Mouse (Mus musculus) intestine, embryonic 15.5 days (tissue): Measurements from ENCODE around the gene Chfr. TPM values are rescaled to one million over a fixed set of nuclear protein-coding genes. Genes with fewer than 3 reads are reported as not detected.
A peak's percentile ranks its signal among the peaks of the same experiment; 100 is the strongest.
"Not testable (repeated sequence)": the region's sequence is repeated elsewhere in the genome, so short reads cannot be mapped to it uniquely, and the experiment has no call there.

Experiments used
- ATAC-seq: fragments of 200-750 bp; cut with Nextera tagmentation; 2 replicates; pipeline ENCODE4 v1.8.0; 2017; ENCODE audit warnings: moderate TSS enrichment, moderate library complexity
- H3K27ac ChIP-seq: fragments of 300-500 bp; sonication (generic); 2 replicates; pipeline ENCODE4 v1.5.1; 2015; ENCODE audit warnings: mild to moderate bottlenecking, inconsistent platforms
- H3K27me3 ChIP-seq: fragments of 300-500 bp; sonication (generic); replicated peaks from 2 replicates; pipeline ENCODE4 v1.6.1; 2015; ENCODE audit warnings: inconsistent platforms
- H3K36me3 ChIP-seq: fragments of 300-500 bp; sonication (generic); 2 replicates; pipeline ENCODE4 v1.6.1; 2015; ENCODE audit warnings: inconsistent platforms
- H3K4me1 ChIP-seq: fragments of 300-500 bp; sonication (generic); replicated peaks from 2 replicates; pipeline ENCODE4 v1.6.1; 2015; ENCODE audit warnings: inconsistent platforms
- H3K4me2 ChIP-seq: fragments of 300-500 bp; sonication (generic); replicated peaks from 2 replicates; pipeline ENCODE4 v1.6.1; 2015; ENCODE audit warnings: mild to moderate bottlenecking, inconsistent platforms
- H3K4me3 ChIP-seq: fragments of 300-500 bp; sonication (generic); replicated peaks from 2 replicates; pipeline ENCODE4 v1.5.1; 2015; ENCODE audit warnings: inconsistent platforms
- H3K9ac ChIP-seq: fragments of 300-500 bp; sonication (generic); 2 replicates; pipeline ENCODE4 v1.6.1; 2015; ENCODE audit warnings: inconsistent platforms
- H3K9me3 ChIP-seq: fragments of 300-500 bp; sonication (generic); 2 replicates; pipeline ENCODE4 v1.6.1; 2016; ENCODE audit warnings: inconsistent platforms
- WGBS: fragments of 180-500 bp; shearing (Covaris S2); methylation state at CpG from one replicate; pipeline ENCODE4 v1.1.7; 2015; 5-methylcytosine and 5-hydroxymethylcytosine counted together
- polyA plus RNA-seq: library from polyadenylated mRNA; unstranded; fragments of >200 nt; fragmentation: Nextera tagmentation; extraction: Ambion mirVana; gene quantifications from 2 replicates; pipeline ENCODE4 v1.2.1, GENCODE M21; 2015

Gene Chfr
- polyA plus RNA-seq, 1 experiment from 2014 or later, result 32.7 TPM

DNA sequence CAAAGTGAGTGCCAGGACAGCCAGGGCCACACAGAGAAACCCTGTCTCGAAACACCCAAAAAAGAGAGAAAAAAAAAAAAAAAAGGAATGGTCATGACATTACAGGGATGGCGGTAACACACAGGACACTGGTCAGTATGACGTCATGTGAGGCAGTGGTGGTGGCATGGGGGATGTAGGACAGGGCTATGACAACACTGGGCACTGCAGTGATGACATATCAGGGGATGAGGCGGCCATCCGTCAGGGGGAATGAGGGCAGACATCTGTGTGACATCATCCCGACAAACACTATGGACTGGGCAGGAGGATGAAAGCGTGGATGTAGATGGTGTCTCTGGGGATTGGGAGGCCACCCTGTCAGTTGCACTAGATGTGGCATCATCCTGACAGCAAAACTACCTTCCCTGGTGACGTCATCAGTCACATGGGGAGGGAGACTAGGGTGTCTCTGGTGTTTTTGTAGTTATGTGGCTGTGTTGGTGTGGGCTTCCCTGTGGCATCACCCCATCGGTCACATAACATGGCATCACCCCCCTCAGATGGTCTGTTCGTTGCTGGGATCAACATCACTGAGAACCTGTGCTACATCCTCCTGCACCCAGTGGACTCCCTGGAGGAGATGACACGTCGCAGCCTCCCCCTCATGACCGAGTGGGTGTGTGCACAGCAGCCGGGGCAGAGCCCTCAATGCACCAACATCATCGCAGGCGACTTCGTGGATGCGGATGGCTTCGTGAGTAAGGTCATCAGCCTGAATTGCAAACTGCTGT is 32.6 kb upstream of the Chfr start:
- no peak for ATAC-seq
- no peak overlapping the region for H3K9ac ChIP-seq
- H3K9me3 ChIP-seq, result no peaks in the 10 kb centered on the region
- H3K36me3 ChIP-seq, result peaks cover 36% of the 10 kb centered on the region
- H3K27ac ChIP-seq, result no peak overlapping the region
- 0 out of 2 replicates have a peak, but pooled peaks cover 5% of the 10 kb centered on the region for H3K27me3 ChIP-seq
- no peak overlapping the region for H3K4me2 ChIP-seq
- no peak overlapping the region for H3K4me3 ChIP-seq
- WGBS, result 96% methylated on average over 19 of the region's 19 CpGs
- peaks cover 25% of the 10 kb centered on the region for H3K4me1 ChIP-seq

DNA sequence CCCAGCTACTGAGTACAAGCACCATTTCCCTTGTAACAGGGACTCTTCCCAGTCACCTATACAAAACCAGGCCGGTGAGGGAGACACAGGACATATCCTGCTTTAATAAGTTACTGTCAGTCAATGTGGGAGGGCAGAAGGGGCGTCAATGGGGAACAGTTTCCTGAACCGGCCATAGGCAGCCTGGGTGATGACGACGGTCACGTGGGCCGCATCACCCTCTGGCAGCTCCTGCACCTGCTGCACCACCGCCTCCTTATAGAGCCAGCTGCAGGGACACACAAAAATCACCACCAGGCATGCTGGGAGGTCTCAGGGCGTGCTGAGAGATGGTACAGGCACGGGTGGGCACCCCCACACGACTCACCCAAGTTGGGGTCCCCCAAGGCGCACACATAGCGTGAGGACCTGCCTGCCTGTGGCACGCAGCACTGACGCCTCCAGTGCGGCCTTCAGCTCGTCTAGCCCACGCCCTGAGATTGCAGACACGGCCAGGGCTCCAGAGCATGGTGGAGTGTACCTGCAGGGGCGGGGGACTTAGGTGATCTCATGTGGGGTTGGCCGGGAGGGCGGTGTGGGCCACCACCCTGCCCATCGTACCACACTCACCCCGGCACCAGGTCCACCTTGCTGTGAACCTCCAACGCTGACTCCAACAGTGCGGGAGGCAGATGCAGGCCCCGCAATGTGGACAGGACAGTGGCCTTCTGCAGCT is 31.6 kb upstream of the Chfr start:
- Histone ChIP-seq H3K36me3 (peaks cover 36% of the 10 kb centered on the region), H3K9ac (no peak overlapping the region), H3K27me3 (0 out of 2 replicates have a peak, but pooled peaks cover 5% of the 10 kb centered on the region), H3K27ac (no peak overlapping the region), H3K4me3 (no peak overlapping the region), H3K4me1 (peaks cover 25% of the 10 kb centered on the region), H3K4me2 (no peak overlapping the region), H3K9me3 (no peaks in the 10 kb centered on the region)
- WGBS, result 93% methylated on average over 27 of the region's 27 CpGs
- no peak for ATAC-seq

DNA sequence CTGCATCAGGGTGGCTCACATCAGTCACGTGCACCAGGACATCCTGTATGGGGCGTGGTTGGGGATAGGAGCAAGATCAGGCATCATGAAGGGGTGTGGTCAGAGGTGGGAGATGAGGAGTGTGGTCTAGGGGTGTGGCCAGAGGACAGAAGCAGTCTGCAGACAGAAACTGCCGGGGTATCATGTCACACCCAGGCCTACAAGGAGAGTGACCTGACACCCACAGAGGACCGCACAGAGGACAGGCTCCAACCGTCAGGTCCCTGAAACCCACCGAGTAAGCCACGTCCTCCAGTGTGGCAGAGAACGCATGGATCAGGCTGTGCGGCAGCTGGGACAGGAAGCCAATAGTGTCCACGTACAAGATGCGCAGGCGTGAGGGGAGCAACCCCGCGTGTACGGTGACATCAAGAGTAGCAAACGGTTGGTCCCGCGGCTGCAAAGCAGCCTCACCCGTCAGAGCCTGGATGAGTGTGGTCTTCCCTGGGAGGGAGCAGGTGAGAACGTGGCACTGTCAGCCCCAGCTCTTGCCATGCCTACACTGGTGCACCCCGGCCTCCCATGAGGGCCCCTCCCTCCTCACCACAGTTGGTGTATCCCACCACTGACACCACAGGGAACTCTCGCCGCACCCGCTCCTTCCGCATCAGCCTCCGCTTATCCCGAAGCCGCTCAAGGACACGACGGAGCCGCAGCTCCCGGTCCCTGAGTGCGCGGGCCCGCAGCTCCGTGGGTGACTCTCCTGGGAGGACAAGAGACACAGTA is 30.8 kb upstream of the Chfr start:
- Histone ChIP-seq H3K9me3 (no peaks in the 10 kb centered on the region), H3K27ac (no peak overlapping the region), H3K4me1 (peaks cover 25% of the 10 kb centered on the region), H3K9ac (no peak overlapping the region), H3K36me3 (peaks cover 36% of the 10 kb centered on the region), H3K27me3 (0 out of 2 replicates have a peak, but pooled peaks cover 5% of the 10 kb centered on the region), H3K4me2 (no peak overlapping the region), H3K4me3 (no peak overlapping the region)
- no peak for ATAC-seq
- WGBS, result 94% methylated on average over 36 of the region's 36 CpGs

- peak overlapping the region; percentile 90 for H3K4me2 ChIP-seq
- 0 out of 2 replicates have a peak, but pooled peaks cover under 1% of the 10 kb centered on the region for H3K27me3 ChIP-seq
- H3K4me3 ChIP-seq, result peak overlapping the region; percentile 79
- ATAC-seq, result no peak
- H3K27ac ChIP-seq, result no peak overlapping the region
- no peaks in the 10 kb centered on the region for H3K9me3 ChIP-seq
- WGBS, result 94% methylated on average over 26 of the region's 26 CpGs
- H3K4me1 ChIP-seq, result peaks cover 20% of the 10 kb centered on the region
- H3K36me3 ChIP-seq, result peaks cover 36% of the 10 kb centered on the region
- peak overlapping the region; percentile 85; the same call in 1 of the 2 replicates for H3K9ac ChIP-seq
Observed at GRCm38 (mm10) chr5:110106140-110106871, 29.3 kb upstream of the Chfr start.

DNA sequence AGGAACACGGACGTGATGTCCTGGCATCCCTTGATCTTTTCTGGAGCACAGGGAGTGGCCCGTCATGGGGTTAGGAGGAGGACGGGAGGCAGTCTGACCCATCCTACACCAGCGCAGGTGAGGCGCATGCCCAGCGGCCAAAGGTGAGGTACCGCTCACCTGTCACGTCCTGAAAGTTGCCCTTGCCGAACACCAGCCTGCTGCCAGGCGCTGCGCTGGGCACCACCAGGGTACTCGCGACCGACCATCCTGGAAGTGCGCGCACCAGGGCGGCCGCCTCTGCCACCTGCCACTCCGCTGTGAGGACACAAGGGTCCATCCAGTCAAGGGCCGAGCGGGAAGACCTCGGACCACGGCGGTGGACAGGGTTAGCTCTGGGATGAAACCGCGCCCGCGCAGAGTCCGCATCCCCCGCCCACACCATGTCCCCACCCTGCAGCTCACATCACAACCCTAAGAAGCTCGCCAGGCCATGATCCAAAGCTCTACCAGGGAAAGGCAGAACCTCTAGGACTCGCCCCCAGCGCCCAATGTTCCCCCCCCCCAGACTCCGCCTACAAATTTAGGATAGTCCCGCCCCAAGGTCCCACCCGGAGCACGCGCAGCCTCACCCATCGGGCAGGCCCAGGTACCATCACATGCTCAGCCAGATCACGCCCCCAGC is 28.6 kb upstream of the Chfr start:
- no peak; the same call in 1 of the 2 replicates for ATAC-seq

DNA sequence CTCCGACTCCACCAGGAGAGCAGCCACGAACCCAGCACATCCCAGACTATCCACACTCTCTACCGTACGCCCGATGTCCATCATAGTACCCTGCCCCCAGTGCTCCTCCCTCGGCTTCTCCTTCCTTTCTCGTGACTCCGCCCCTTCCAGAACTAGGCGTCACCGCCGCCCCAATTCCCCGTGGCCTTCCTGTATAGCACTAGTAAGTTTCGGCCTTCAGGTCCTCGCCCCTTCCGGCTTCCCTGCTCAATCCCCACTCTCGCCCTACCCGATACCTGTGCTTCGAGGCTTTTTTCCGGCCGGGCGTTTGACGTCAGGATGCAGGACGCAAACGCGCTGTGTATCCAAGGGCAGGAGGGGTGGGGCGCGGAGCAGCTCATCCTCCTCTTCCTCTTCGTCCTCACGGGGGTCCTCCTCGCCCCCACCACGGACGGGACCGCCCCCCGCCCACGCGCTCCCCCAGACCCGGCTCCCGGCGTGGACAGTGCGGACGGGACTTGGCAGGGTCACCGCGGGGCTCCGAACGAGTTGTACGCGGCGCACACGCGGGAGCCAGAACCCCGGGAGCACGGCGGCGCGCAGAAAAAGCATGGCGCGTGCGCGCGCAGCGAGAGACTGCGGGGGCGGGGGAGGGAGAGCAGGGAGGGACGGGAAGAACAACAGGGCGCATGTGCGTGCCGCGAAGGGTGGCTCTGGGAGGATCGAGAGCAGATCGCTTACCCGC is 27.9 kb upstream of the Chfr start, which contains the start of gene Gtpbp6:
Gtpbp6 (minus strand) TSS at position 617 of the 724 bp plus-strand sequence.
- peak; percentile 91 for ATAC-seq

More for the DNA sequence above, 28.6 kb upstream of the Chfr start:
- Histone ChIP-seq H3K4me2 (peak overlapping the region; percentile 90), H3K4me3 (peak overlapping the region; percentile 79), H3K4me1 (peaks cover 13% of the 10 kb centered on the region), H3K9me3 (no peaks in the 10 kb centered on the region), H3K36me3 (peaks cover 36% of the 10 kb centered on the region), H3K27me3 (no peaks in the 10 kb centered on the region), H3K9ac (peak overlapping the region; percentile 85), H3K27ac (peak overlapping the region; percentile 99)
- WGBS, result 15% methylated on average over 41 of the region's 41 CpGs

GRCm38 (mm10) chr5:110108305-110108628 is 27.4 kb upstream of the Chfr start:
- ATAC-seq, result no peak
- Histone ChIP-seq H3K27me3 (no peaks in the 10 kb centered on the region), H3K4me2 (peak overlapping the region; percentile 90), H3K9ac (no peak overlapping the region), H3K4me3 (peak overlapping the region; percentile 79), H3K4me1 (peaks cover 13% of the 10 kb centered on the region), H3K9me3 (no peaks in the 10 kb centered on the region), H3K36me3 (peaks cover 31% of the 10 kb centered on the region), H3K27ac (peak overlapping the region; percentile 99)
- whole genome bisulfite sequencing, result under 1% methylated on average over 7 of the region's 7 CpGs

More for the DNA sequence above, 27.9 kb upstream of the Chfr start, which contains the start of gene Gtpbp6:
- peak within 1 kb of the TSS; percentile 90 for H3K4me2 ChIP-seq
- no peaks in the 10 kb centered on the region for H3K9me3 ChIP-seq
- peaks cover 36% of the 10 kb centered on the region for H3K36me3 ChIP-seq
- WGBS, result under 1% methylated on average over 71 of the region's 71 CpGs
- H3K27ac ChIP-seq, result peak within 1 kb of the TSS; percentile 99
- peak within 1 kb of the TSS; percentile 85 for H3K9ac ChIP-seq
- H3K4me3 ChIP-seq, result peak within 1 kb of the TSS; percentile 79
- no peaks in the 10 kb centered on the region for H3K27me3 ChIP-seq
- peaks cover 13% of the 10 kb centered on the region for H3K4me1 ChIP-seq

DNA sequence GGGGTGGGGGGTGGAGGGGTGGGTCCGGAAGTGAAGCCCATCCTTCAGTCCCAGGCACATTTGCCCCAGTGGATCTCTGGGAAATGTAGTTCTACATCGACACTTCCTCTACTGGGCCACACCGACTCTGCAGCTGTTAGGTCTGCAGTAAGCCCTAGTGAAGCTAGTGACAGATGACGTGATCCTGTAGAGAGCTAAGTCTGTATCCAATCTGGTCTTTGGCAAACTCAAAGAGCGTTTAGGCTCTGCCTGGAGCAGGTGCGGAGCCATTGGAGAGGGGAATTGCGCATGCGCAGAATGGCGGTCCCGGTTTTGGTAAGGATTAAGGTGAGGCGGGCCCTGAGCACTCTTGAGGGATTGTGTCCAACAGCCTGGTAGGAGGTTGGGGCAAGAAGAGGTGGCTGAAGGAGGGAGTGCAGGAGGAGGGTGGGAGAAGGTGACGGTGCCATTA is 25.6 kb upstream of the Chfr start, which contains the start of gene Zfp605:
Zfp605 (plus strand) TSS at position 102 of the 451 bp plus-strand sequence.
- ATAC-seq, result peak; percentile 37
- Histone ChIP-seq H3K9ac (peak within 1 kb of the TSS; percentile 63), H3K27ac (peak within 1 kb of the TSS; percentile 82), H3K4me1 (peaks cover 13% of the 10 kb centered on the region), H3K36me3 (peaks cover 14% of the 10 kb centered on the region), H3K9me3 (no peaks in the 10 kb centered on the region), H3K27me3 (no peaks in the 10 kb centered on the region), H3K4me3 (peak within 1 kb of the TSS; percentile 63), H3K4me2 (peak within 1 kb of the TSS; percentile 71)
- under 1% methylated on average over 12 of the region's 12 CpGs for WGBS

DNA sequence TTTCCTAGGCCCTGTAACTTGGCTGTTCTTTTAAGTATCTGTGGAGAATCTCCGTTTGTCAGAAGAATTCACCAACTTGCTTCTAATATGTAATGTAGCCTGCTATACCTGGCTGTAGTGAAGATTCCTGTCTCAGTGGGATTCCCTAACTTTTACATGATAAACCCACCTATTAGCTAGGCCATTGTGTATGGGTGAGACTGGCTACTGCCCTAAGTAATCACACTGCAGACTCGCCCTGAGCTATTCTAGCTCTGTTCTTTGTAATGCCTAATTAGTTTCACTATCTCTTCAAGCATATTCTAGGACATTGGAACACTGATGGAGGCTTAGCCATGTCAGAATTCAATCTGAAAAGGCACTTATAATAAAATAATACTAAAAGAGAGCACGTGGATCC is 13.3 kb upstream of the Chfr start:
- not testable (repeated sequence) for H3K9ac ChIP-seq, H3K27me3 ChIP-seq, H3K4me3 ChIP-seq, H3K4me1 ChIP-seq, H3K9me3 ChIP-seq, ATAC-seq, H3K27ac ChIP-seq, H3K36me3 ChIP-seq, H3K4me2 ChIP-seq
- WGBS, result 83% methylated on average over 3 of the region's 3 CpGs

- H3K9ac ChIP-seq, result peak overlapping the region; percentile 75
- 5% methylated on average over 18 of the region's 18 CpGs for WGBS
- peak overlapping the region; percentile 70 for H3K27ac ChIP-seq
- ATAC-seq, result peak; percentile 59
- no peaks in the 10 kb centered on the region for H3K4me1 ChIP-seq
- H3K27me3 ChIP-seq, result no peaks in the 10 kb centered on the region
- no peaks in the 10 kb centered on the region for H3K36me3 ChIP-seq
- H3K4me2 ChIP-seq, result peak overlapping the region; percentile 76
- H3K4me3 ChIP-seq, result peak overlapping the region; percentile 87
- no peaks in the 10 kb centered on the region for H3K9me3 ChIP-seq
Observed at GRCm38 (mm10) chr5:110136087-110136464, 434 bp downstream of the Chfr start.
